In genomic region chr10:79976071-79976721, GRCm38 (mm10) we compare ENCODE assay signal across 18 mouse cellular contexts. TPM values are rescaled to one million over a fixed set of nuclear protein-coding genes. Genes with fewer than 3 reads are reported as not detected.
DNase-seq lines count a peak whose midpoint lies in the region; ATAC-seq and TF ChIP-seq lines count a peak whose summit lies in the region.
"Had no signal": no experiment of that assay in that cellular context is flagged by ENCODE, and none has a peak within 500 bp of the region (broad histone marks: within the 10 kb centered on the region; RNA-seq: fewer than 3 reads in every experiment).

No protein-coding gene starts in this region.

- H3K27me3 ChIP-seq in intestine, postnatal 0 days (replicated peaks; ENCODE audit: control insufficient read depth, insufficient read depth, low read length) = peaks cover 11% of the 10 kb centered on the region
- H3K27me3 ChIP-seq in intestine, embryonic 16.5 days (replicated peaks; ENCODE audit: control insufficient read depth, insufficient read depth, low read length) = peaks cover 7% of the 10 kb centered on the region
- no peaks in the 10 kb centered on the region for H3K27me3 ChIP-seq in testis, adult 2 months (ENCODE audit: control insufficient read depth, insufficient read depth, low read length)
- H3K27me3 ChIP-seq in G1E (ENCODE audit: insufficient read depth, low read length) = peaks cover 10% of the 10 kb centered on the region; the same call in 1 of the 2 replicates
- H3K27me3 ChIP-seq: embryonic facial prominence, embryonic 15.5 days had no signal

- no peak for ATAC-seq in intestine, postnatal 0 days
- no peak for ATAC-seq in intestine, embryonic 16.5 days
- no peak for ATAC-seq in G1E (ENCODE audit: extremely low read depth, insufficient number of reproducible peaks, low FRiP score, poor library complexity, severe bottlenecking)
- no peak for ATAC-seq in CD4-positive, CD25-positive, alpha-beta regulatory T cell, adult 4 months
- ATAC-seq: forebrain, postnatal 0 days; hindbrain, postnatal 0 days had no signal

- peaks cover 44% of the 10 kb centered on the region for H3K36me3 ChIP-seq in intestine, postnatal 0 days (ENCODE audit: control insufficient read depth, insufficient read depth)
- H3K36me3 ChIP-seq in intestine, embryonic 16.5 days (ENCODE audit: control insufficient read depth, insufficient read depth, low read length) = peaks cover 37% of the 10 kb centered on the region
- H3K36me3 ChIP-seq in testis, adult 2 months (ENCODE audit: control insufficient read depth, insufficient read depth, low read length) = no peaks in the 10 kb centered on the region; the same call in 1 of the 2 replicates
- H3K36me3 ChIP-seq in G1E (replicated peaks) = peaks cover 87% of the 10 kb centered on the region

- H3K27ac ChIP-seq in intestine, postnatal 0 days (ENCODE audit: low read depth, low read length) = peak overlapping the region; percentile 21; the same call in 1 of the 2 replicates
- H3K27ac ChIP-seq in intestine, embryonic 16.5 days (ENCODE audit: low read length) = no peak overlapping the region
- H3K27ac ChIP-seq in testis, adult 2 months (ENCODE audit: control insufficient read depth, insufficient read depth, low read depth, low read length) = no peak overlapping the region
- H3K27ac ChIP-seq: embryonic facial prominence, embryonic 15.5 days; hindbrain, embryonic 12.5 days; hindbrain, postnatal 0 days had no signal

- H3K4me1 ChIP-seq in intestine, postnatal 0 days (replicated peaks; ENCODE audit: control insufficient read depth, insufficient read depth, low read length) = no peaks in the 10 kb centered on the region
- H3K4me1 ChIP-seq in intestine, embryonic 16.5 days (ENCODE audit: control insufficient read depth, insufficient read depth, low read length) = peaks cover 2% of the 10 kb centered on the region
- peaks cover 28% of the 10 kb centered on the region for H3K4me1 ChIP-seq in testis, adult 2 months (ENCODE audit: control insufficient read depth, insufficient read depth, low read length)
- peaks cover 35% of the 10 kb centered on the region for H3K4me1 ChIP-seq in G1E (ENCODE audit: insufficient read depth, low read depth, low read length)

- no peak for DNase-seq in testis, postnatal 14 days (ENCODE audit: low spot score)
- no peak for DNase-seq in G1E (ENCODE audit: low spot score)
- no peak for DNase-seq in layer of hippocampus, postnatal 14 days (ENCODE audit: low spot score in 2 of 2)
- DNase-seq: adrenal gland, adult 8-10 months; adrenal gland, postnatal 36 days; cerebellum, adult 2 months; cerebellum, postnatal 10 days; forebrain, postnatal 0 days; gastrocnemius, postnatal 14 days had no signal

- 90% methylated on average over 28 of the region's 28 CpGs for WGBS in intestine, postnatal 0 days
- WGBS in intestine, embryonic 16.5 days = 84% methylated on average over 28 of the region's 28 CpGs

- TF ChIP-seq POLR2A in testis, adult 2 months (IDR thresholded peaks at IDR 0.05; ENCODE audit: control insufficient read depth, low read depth, low read length) = no peak

- H3K4me3 ChIP-seq in intestine, postnatal 0 days (ENCODE audit: low read depth, low read length) = no peak overlapping the region
- no peak overlapping the region for H3K4me3 ChIP-seq in intestine, embryonic 16.5 days (ENCODE audit: low read length)
- peak overlapping the region; percentile 2 for H3K4me3 ChIP-seq in testis, adult 2 months (ENCODE audit: control insufficient read depth, low read depth, low read length)
- H3K4me3 ChIP-seq in G1E (ENCODE audit: low read depth, low read length) = peak overlapping the region; percentile 36; the same call in 1 of the 2 replicates
- H3K4me3 ChIP-seq: embryonic facial prominence, embryonic 15.5 days; erythroblast, embryonic 14.5 days; heart, embryonic 12.5 days; hindbrain, embryonic 12.5 days had no signal

- no peak overlapping the region for H3K4me2 ChIP-seq in intestine, postnatal 0 days (replicated peaks; ENCODE audit: low read depth)
- no peak overlapping the region for H3K4me2 ChIP-seq in intestine, embryonic 16.5 days (ENCODE audit: low read depth, low read length)
- H3K4me2 ChIP-seq: embryonic facial prominence, embryonic 15.5 days; heart, embryonic 12.5 days; hindbrain, embryonic 12.5 days had no signal

- no peak overlapping the region for H3K9ac ChIP-seq in intestine, postnatal 0 days (ENCODE audit: low read depth, low read length)
- no peak overlapping the region for H3K9ac ChIP-seq in intestine, embryonic 16.5 days (ENCODE audit: low read depth, low read length)
- H3K9ac ChIP-seq: embryonic facial prominence, embryonic 15.5 days; forebrain, postnatal 0 days; heart, embryonic 12.5 days; hindbrain, embryonic 12.5 days had no signal

- H3K9me3 ChIP-seq in intestine, postnatal 0 days (ENCODE audit: control insufficient read depth) = no peaks in the 10 kb centered on the region
- no peaks in the 10 kb centered on the region; the same call in 1 of the 2 replicates for H3K9me3 ChIP-seq in intestine, embryonic 16.5 days (ENCODE audit: control insufficient read depth, low read length)
- peaks cover 58% of the 10 kb centered on the region for H3K9me3 ChIP-seq in G1E (replicated peaks)
- H3K9me3 ChIP-seq: hindbrain, embryonic 12.5 days had no signal

- no peak for TF ChIP-seq CTCF in intestine, postnatal 0 days (IDR thresholded peaks at IDR 0.05; ENCODE audit: low read depth)
- no peak for TF ChIP-seq CTCF in testis, adult 2 months (IDR thresholded peaks at IDR 0.05; ENCODE audit: control insufficient read depth, insufficient read depth, insufficient replicate concordance, low read depth, low read length)
- TF ChIP-seq CTCF in G1E (IDR thresholded peaks at IDR 0.05; ENCODE audit: low read depth, low read length) = no peak

RNA-seq across cellular contexts. Expression of gene Grin3b, which starts 5.7 kb away (rescaled TPM):
- 0.08 and 0.17 TPM in 2 replicates for polyA plus RNA-seq in intestine, postnatal 0 days (2015; fragmentation: Nextera tagmentation; extraction: Ambion mirVana)
- polyA plus RNA-seq in intestine, embryonic 16.5 days (2015; fragmentation: Nextera tagmentation; extraction: Ambion mirVana) = 0.15 and 0.16 TPM in 2 replicates
- 17.4 and 18.9 TPM in 2 replicates for polyA plus RNA-seq in testis, adult 2 months (2012; rRNA removed)
- total RNA-seq in G1E (2014; fragmentation: Nextera tagmentation) (0.60 TPM in 1 of 2 replicates, not detected in the other), G1E (2017) (0.44 TPM in 1 of 2 replicates, not detected in the other)
- 0.07 and 0.10 TPM in 2 replicates for polyA plus RNA-seq in G1E (2012)
- under 1 TPM in 1 of 2 experiments, not detected in 1; 0.58 TPM for polyA plus RNA-seq in CD4-positive, CD25-positive, alpha-beta regulatory T cell, adult 4 months (2017; shearing (Covaris generic))
- under 1 TPM; 0.12 to 0.21 TPM for total RNA-seq in layer of hippocampus, postnatal 14 days (2021)
- total RNA-seq: adrenal gland, postnatal 36 days had no signal
- polyA plus RNA-seq: erythroblast, embryonic 14.5 days had no signal

RNA-seq across cellular contexts. Expression of gene Tmem259, which starts 7.9 kb away (rescaled TPM):
- polyA plus RNA-seq in intestine, postnatal 0 days (2015; fragmentation: Nextera tagmentation; extraction: Ambion mirVana) = 24.7 and 25.3 TPM in 2 replicates
- 7.0 and 9.7 TPM in 2 replicates for polyA plus RNA-seq in intestine, embryonic 16.5 days (2015; fragmentation: Nextera tagmentation; extraction: Ambion mirVana)
- polyA plus RNA-seq in testis, adult 2 months (2012; rRNA removed) = 202 and 209 TPM in 2 replicates
- 62.8 and 79.8 TPM in 2 replicates for total RNA-seq in G1E (2014; fragmentation: Nextera tagmentation)
- 41.6 and 47.0 TPM in 2 replicates for total RNA-seq in G1E (2017)
- 264 and 361 TPM in 2 replicates for polyA plus RNA-seq in G1E (2012)
- 1 to 10 TPM; 1.2 to 2.5 TPM for polyA plus RNA-seq in CD4-positive, CD25-positive, alpha-beta regulatory T cell, adult 4 months (2017; shearing (Covaris generic))
- total RNA-seq in layer of hippocampus, postnatal 14 days (2021) = 100 to 1,000 TPM; 135 to 144 TPM

RNA-seq across cellular contexts. Expression of gene Cnn2, which starts 12.2 kb away (rescaled TPM):
- polyA plus RNA-seq in intestine, postnatal 0 days (2015; fragmentation: Nextera tagmentation; extraction: Ambion mirVana) = 109 and 117 TPM in 2 replicates
- 226 and 245 TPM in 2 replicates for polyA plus RNA-seq in intestine, embryonic 16.5 days (2015; fragmentation: Nextera tagmentation; extraction: Ambion mirVana)
- 4.4 and 6.8 TPM in 2 replicates for polyA plus RNA-seq in testis, adult 2 months (2012; rRNA removed)
- total RNA-seq in G1E (2014; fragmentation: Nextera tagmentation) (4.6 and 8.4 TPM in 2 replicates), G1E (2017) (7.4 and 10.5 TPM in 2 replicates)
- 20.8 and 27.2 TPM in 2 replicates for polyA plus RNA-seq in G1E (2012)
- 100 to 1,000 TPM; 904 to 969 TPM for polyA plus RNA-seq in CD4-positive, CD25-positive, alpha-beta regulatory T cell, adult 4 months (2017; shearing (Covaris generic))
- total RNA-seq in layer of hippocampus, postnatal 14 days (2021) = 1 to 10 TPM; 7.5 to 9.3 TPM

RNA-seq across cellular contexts. Expression of gene Wdr18, which starts 16.2 kb away (rescaled TPM):
- polyA plus RNA-seq in intestine, postnatal 0 days (2015; fragmentation: Nextera tagmentation; extraction: Ambion mirVana) = 41.9 and 44.0 TPM in 2 replicates
- 86.2 and 96.6 TPM in 2 replicates for polyA plus RNA-seq in intestine, embryonic 16.5 days (2015; fragmentation: Nextera tagmentation; extraction: Ambion mirVana)
- 33.9 and 36.5 TPM in 2 replicates for polyA plus RNA-seq in testis, adult 2 months (2012; rRNA removed)
- 28.5 and 37.3 TPM in 2 replicates for total RNA-seq in G1E (2014; fragmentation: Nextera tagmentation)
- total RNA-seq in G1E (2017) = 34.4 and 34.6 TPM in 2 replicates
- polyA plus RNA-seq in G1E (2012) = 69.0 and 69.5 TPM in 2 replicates
- 10 to 100 TPM; 65.1 to 77.5 TPM for polyA plus RNA-seq in CD4-positive, CD25-positive, alpha-beta regulatory T cell, adult 4 months (2017; shearing (Covaris generic))
- total RNA-seq in layer of hippocampus, postnatal 14 days (2021) = 10 to 100 TPM; 35.5 to 40.8 TPM

RNA-seq across cellular contexts. Expression of gene Abca7, which starts 20.1 kb away (rescaled TPM):
- 2.2 and 2.5 TPM in 2 replicates for polyA plus RNA-seq in intestine, postnatal 0 days (2015; fragmentation: Nextera tagmentation; extraction: Ambion mirVana)
- 3.3 and 3.4 TPM in 2 replicates for polyA plus RNA-seq in intestine, embryonic 16.5 days (2015; fragmentation: Nextera tagmentation; extraction: Ambion mirVana)
- polyA plus RNA-seq in testis, adult 2 months (2012; rRNA removed) = 2.2 and 2.3 TPM in 2 replicates
- 17.4 and 35.9 TPM in 2 replicates for total RNA-seq in G1E (2014; fragmentation: Nextera tagmentation)
- 12.1 and 15.2 TPM in 2 replicates for total RNA-seq in G1E (2017)
- polyA plus RNA-seq in G1E (2012) = 21.1 and 21.6 TPM in 2 replicates
- polyA plus RNA-seq in CD4-positive, CD25-positive, alpha-beta regulatory T cell, adult 4 months (2017; shearing (Covaris generic)) = 10 to 100 TPM; 11.4 to 16.4 TPM
- total RNA-seq in layer of hippocampus, postnatal 14 days (2021) = 10 to 100 TPM in 1 of 2 experiments, 1 to 10 TPM in 1; 9.8 to 10.5 TPM

Comparison
In these comparisons a context has a peak if more than half of its experiments do, and no peak if none do; other contexts are left out.
1. H3K4me3 ChIP-seq: peak in testis, adult 2 months (single experiment) and G1E (single experiment); none in intestine, postnatal 0 days (single experiment) and intestine, embryonic 16.5 days (single experiment).
2. RNA of gene Grin3b, which starts 5.7 kb away (polyA plus RNA-seq): 17.4 to 18.9 TPM in testis, adult 2 months; 0.58 TPM in CD4-positive, CD25-positive, alpha-beta regulatory T cell, adult 4 months, 0.15 to 0.16 TPM in intestine, embryonic 16.5 days, 0.08 to 0.17 TPM in intestine, postnatal 0 days and 0.07 to 0.10 TPM in G1E; every median in the first group is over 10 times any median in the second.